Mouse (Mus musculus) thymus, postnatal 0 days (tissue): Measurements from ENCODE around the gene Rgs6. TPM values are rescaled to one million over a fixed set of nuclear protein-coding genes. Genes with fewer than 3 reads are reported as not detected.
A peak's percentile ranks its signal among the peaks of the same experiment; 100 is the strongest.

ENCODE experiments used
- DNase-seq: peaks from one replicate; pipeline ENCODE4 v3.0.0-alpha.2; 2015; ENCODE audit warnings: low spot score
- polyA plus RNA-seq: library from polyadenylated mRNA; unstranded; fragments of >200 nt; fragmentation: Nextera tagmentation; extraction: Ambion mirVana; gene quantifications from 2 replicates; pipeline ENCODE4 v1.2.1, GENCODE M21; 2015

Gene Rgs6
- polyA plus RNA-seq, 1 experiment from 2014 or later = not detected

DNA sequence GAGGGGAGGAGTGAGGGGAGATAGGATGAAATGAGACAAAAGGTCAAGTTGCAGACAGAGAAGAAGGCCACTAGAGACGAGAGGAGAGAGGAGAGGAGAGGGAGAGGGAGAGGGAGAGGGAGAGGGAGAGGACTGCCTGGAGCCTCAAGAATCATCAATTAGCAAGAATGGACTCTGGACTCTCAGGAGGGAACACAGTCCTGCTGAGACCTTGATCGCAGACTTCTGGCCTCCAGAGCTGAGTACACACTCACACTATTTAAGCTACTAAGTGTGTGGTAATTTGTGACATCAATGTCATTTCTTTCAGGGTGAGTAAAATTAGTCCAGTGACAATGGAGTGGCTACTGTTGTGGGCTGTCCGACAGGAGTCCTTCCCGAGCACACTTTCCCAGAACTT is 495.3 kb downstream of the Rgs6 start:
- no peak for DNase-seq

GRCm38 (mm10) chr12:83084614-83085013 is 496.5 kb downstream of the Rgs6 start:
- no peak for DNase-seq

DNA sequence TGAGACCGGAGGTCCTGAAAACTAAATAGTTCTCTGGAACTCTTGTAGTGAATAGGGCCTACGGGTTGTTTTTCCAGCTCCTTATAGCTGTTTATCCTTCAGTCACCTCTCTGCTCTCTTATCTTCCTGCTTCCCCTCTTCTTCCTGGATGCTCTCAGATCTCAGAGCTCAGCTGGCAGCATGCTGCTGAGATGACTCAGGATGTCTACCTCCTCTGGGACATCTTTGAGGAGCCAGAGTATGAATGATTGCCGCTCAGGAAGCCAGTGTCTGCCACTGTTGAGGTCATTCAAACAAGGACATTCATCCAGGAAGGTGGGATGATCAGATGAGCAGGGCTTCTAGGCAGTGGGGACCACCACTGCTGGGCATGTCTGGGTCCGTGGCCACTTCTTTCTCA is 498.9 kb downstream of the Rgs6 start:
- DNase-seq = no peak

GRCm38 (mm10) chr12:83087555-83087954 is 499.5 kb downstream of the Rgs6 start:
- no peak for DNase-seq

GRCm38 (mm10) chr12:83092001-83092400 is 503.9 kb downstream of the Rgs6 start:
- no peak for DNase-seq

- no peak for DNase-seq
These were observed 509.7 kb downstream of the Rgs6 start for GRCm38 (mm10) chr12:83097787-83098186.

- DNase-seq = no peak
These were observed 510.7 kb downstream of the Rgs6 start for GRCm38 (mm10) chr12:83098646-83099371.

DNA sequence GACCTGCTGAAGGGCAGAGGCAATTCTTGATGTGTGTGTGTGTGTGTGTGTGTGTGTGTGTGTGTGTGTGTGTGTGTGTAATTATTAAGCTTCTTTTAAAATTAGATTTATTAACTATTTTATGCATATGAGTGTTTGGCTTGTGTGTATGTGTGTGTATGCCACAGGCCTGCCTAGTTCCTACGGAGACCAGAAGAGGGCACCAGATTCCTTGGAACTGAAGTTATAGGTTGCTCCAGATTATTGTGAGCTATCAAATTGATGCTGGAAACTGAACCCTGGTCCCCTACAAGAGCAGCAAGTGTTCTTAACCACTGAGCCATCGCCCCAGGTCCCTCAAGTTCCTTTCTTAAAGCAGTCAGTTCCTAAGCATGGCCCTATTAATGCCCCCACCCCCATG is 511.8 kb downstream of the Rgs6 start:
- DNase-seq = no peak

DNA sequence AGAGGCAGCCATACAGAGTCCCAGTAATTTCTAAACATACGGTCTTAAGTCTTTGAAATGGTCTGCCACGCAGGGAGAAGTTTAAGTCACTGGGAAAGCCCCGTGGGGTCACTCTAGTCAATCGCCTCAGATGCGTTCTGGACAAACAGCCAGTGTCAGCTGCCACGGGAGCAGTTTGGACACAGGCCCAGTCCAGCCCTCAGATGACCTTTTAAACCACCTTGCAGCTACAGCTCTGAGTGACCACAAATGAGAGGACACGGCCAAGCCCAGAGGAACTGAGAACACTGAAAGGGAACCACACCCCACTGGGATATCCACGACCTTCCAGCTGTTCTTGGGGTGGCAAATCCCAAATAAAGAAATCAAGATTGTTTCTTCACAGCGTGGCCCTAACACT is 512.3 kb downstream of the Rgs6 start:
- no peak for DNase-seq

- no peak for DNase-seq
These were observed 512.8 kb downstream of the Rgs6 start for GRCm38 (mm10) chr12:83100848-83101247.

GRCm38 (mm10) chr12:83105514-83106119 is 517.5 kb downstream of the Rgs6 start:
- DNase-seq = no peak

DNA sequence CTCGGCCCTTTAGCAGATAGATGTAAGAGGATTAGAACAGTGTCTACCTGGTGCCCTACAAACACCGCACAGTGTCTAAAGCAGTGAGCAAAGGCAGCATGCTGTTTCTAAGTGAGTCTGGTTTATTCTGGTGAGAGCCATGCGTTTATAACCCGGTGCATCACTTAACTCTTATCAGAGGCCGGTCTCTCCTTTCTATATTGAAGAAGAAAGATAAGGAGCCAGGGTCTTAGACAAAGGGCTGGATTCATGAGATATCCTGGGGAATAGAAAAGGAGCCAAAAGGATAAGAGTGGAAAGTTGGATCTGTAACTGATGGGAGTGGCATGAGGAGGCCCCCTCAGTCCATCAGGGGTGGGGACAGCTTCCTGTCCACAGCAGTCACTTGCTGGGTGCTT is 518.0 kb downstream of the Rgs6 start:
- DNase-seq = no peak

GRCm38 (mm10) chr12:83109486-83109885 is 521.4 kb downstream of the Rgs6 start:
- no peak for DNase-seq

DNA sequence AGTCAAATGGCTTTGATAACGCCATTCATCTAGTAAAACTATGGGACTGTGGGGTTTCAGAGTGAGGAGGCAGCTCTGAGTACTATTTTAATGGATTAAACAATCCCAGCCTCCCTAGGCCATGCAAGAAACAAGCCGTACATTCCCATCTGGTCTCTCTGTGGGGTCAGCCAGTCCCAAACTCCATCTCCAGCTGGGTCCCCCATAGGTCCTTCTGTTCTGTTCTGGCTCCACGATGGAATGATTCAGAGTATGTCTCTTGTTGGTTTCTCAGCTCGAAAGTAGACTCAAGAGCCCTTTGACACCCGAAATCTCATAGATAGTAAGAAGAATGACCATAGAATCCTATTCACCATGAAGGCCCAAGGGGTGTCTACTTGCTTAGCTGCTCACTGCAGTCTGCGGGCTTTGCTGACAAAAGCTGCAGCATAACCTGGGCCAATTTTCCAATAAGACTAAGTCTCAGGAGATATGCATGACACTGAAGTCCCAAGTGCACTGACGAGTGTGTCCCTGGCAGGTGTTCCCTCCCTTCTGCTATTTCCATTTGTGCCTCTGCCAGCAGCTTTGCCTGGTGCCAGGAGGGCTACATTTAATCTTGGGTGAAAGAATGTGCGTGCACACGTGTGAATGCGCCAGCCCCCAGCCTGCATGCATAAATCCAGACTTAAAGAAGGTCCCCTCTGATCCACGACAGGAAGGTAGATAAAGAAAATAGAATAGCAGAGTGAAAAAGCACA is 522.0 kb downstream of the Rgs6 start:
- DNase-seq = no peak

GRCm38 (mm10) chr12:83110711-83111110 is 522.6 kb downstream of the Rgs6 start:
- no peak for DNase-seq

DNA sequence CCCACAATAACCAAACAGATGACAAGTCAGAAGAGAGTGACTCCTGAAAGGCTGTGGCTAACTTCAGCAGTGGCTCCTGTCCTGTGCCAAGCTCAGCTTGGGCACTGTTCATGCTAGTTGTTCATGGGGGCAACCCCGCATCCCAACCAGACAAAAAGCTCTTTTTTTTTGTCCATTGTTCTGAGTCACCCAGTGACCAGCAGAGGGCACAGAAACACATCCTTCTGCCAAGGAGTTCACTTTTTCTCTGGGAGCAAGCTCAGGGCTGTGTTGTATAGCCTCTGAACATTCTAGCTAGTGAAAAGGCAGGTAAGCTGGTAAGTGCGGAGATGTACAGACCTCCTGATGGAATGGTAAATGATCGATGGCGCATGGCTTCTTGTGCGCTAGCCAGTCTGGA is 524.2 kb downstream of the Rgs6 start:
- DNase-seq = no peak

DNA sequence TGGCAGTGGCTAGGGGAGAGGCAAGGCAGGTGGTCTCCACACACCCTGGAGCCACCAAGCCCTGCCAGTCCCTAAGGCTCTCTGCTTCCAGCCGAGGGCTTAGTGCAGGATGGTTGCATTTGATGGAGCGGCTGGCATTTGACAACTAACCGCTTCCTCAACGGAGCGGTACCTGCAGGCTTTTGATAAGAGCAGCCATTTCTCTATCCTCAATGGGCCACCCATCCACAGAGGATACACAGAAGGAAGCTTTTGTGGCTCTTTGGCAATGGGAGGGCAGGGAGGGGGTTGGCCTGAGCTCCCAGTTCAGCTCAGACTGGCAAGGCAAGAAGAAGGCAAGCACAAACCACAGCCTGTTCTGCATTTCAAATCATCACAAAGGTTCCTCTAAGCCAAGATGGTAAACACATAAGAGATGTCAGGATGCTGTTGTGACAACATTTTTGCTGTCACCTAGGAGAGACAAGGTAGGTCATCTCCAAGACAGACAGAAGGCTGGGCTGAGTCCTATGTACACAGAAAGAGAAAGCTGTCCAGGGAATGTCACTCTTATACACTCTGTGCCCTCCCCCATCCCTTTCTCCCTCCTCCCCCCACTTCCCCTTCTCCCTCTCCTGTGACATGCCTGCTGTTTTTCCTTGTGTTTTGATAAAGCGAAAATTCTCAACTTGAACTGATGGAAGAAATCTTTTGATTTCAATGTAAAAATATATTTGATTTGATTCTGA is 525.0 kb downstream of the Rgs6 start:
- DNase-seq = no peak

DNA sequence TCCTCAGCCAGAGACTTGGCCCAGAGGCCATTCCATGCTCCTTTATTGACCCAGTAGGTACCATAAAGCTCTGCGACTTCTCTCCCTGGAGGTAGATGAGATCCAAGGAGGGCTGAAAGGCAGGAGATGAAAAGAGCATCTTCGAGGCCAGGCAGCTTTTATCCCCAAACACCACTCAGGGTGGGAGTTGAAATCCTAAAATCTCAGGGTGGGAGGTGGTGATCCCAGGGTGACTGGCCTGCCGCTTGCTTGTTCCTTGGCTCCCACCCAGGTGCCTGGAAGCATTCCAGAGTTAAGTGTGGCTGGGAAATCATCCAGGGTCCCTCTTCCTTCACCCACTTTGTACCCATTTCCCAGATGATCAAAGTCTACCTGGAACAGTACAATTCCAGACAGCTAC is 525.9 kb downstream of the Rgs6 start:
- no peak for DNase-seq

DNA sequence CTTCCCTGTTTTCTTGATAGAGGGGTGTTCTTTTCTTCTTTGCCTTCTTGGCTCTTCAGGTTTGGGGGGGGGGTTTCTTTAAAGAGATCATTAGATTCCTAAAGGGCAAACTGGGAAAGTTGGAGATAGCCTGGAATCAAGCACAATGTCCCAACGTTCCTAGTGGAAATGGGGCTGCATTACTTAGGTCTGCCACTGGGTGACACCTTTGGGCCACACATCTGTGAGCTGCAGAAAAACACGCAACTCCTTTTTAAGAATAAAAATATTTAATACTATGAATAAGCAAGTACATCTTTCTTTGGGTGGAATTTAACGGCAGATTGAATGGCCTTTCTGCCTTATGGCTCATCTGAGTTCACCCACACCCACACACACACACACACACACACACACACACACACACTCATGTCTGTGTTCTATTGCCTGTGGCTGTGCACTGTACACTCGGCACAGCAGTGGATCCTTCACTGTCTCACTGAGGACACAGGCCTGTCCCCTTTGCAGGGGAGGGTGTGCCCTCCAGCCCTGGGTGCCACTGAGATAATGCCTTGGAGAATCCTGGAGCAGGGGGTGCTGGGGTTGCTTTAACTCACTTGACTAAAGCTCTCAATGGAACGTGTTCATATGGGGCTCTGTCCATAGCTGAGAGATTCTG is 526.4 kb downstream of the Rgs6 start:
- peak; percentile 13 for DNase-seq

DNA sequence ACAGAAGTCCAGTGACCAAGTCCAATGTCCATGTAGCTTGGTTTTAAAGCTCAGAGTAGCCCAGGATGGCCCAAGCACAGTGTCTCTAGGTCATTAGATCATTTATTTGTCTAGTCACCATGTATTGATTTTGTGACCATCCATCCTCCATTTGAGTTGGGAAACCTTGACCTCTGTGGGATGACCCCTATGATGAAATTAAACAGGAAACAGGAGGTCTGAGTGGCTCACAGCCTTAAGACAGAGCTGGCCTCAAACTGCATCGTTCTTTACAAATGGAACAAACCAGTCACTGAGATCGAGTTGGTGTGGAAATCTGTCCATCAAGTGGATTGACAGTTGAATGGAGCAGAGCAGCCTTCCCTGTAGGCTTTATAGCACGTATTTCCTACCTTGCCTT is 536.0 kb downstream of the Rgs6 start:
- no peak for DNase-seq

GRCm38 (mm10) chr12:83125284-83125683 is 537.2 kb downstream of the Rgs6 start:
- no peak for DNase-seq
